ENCODE assay signal across 21 mouse cellular contexts in genomic region chr12:39931251-39931650, GRCm38 (mm10).
"Had no signal": no experiment of that assay in that cellular context is flagged by ENCODE, and none has a peak within 500 bp of the region (broad histone marks: within the 10 kb centered on the region; RNA-seq: fewer than 3 reads in every experiment).

No protein-coding gene starts in this region.

- H3K27me3 ChIP-seq: lung, embryonic 15.5 days; midbrain, embryonic 13.5 days; midbrain, embryonic 15.5 days; neural tube, embryonic 13.5 days; neural tube, embryonic 15.5 days had no signal

- DNase-seq: lung, adult 18-20 months; lung, postnatal 14 days; lung, postnatal 36 days; retina, postnatal 1 day; right cerebral cortex, adult 18-20 months; right cerebral cortex, postnatal 25 days; right cerebral cortex, postnatal 4 days; spleen, adult 18-20 months; thymus, adult 18-20 months; thymus, postnatal 25 days; thymus, postnatal 4 days had no signal

- H3K4me2 ChIP-seq: lung, embryonic 15.5 days; midbrain, embryonic 11.5 days; midbrain, embryonic 13.5 days; midbrain, embryonic 15.5 days; neural tube, embryonic 13.5 days; neural tube, embryonic 15.5 days had no signal

- H3K9ac ChIP-seq: lung, embryonic 15.5 days; midbrain, embryonic 13.5 days; midbrain, embryonic 15.5 days; neural tube, embryonic 13.5 days; neural tube, embryonic 15.5 days had no signal

- ATAC-seq: lung, postnatal 0 days; midbrain, embryonic 13.5 days; midbrain, embryonic 15.5 days had no signal

- H3K4me1 ChIP-seq: lung, embryonic 15.5 days; midbrain, embryonic 13.5 days; neural tube, embryonic 13.5 days; neural tube, embryonic 15.5 days had no signal

- H3K4me3 ChIP-seq: lung, embryonic 15.5 days; megakaryocyte, embryonic 14.5 days; midbrain, embryonic 13.5 days; midbrain, embryonic 15.5 days; myocyte; neural tube, embryonic 13.5 days; neural tube, embryonic 15.5 days had no signal

- H3K36me3 ChIP-seq: lung, embryonic 15.5 days; midbrain, embryonic 13.5 days; midbrain, embryonic 15.5 days; neural tube, embryonic 13.5 days; neural tube, embryonic 15.5 days had no signal

- H3K9me3 ChIP-seq: lung, embryonic 15.5 days; megakaryocyte, embryonic 14.5 days; midbrain, embryonic 13.5 days; midbrain, embryonic 15.5 days; neural tube, embryonic 13.5 days; neural tube, embryonic 15.5 days had no signal

- H3K27ac ChIP-seq: lung, embryonic 15.5 days; macrophage; midbrain, embryonic 13.5 days; midbrain, embryonic 15.5 days; neural tube, embryonic 13.5 days; neural tube, embryonic 15.5 days had no signal
